Mouse (Mus musculus): ENCODE data around the gene Inpp4a.

Gene Inpp4a

GRCm38 (mm10) chr1:37299540-37300491 lies at the start of gene Inpp4a:
Gene Inpp4a, plus strand, starts transcription at chr1:37299865.
- DNase-seq (ENCODE audit: low read depth): peak; percentile 96

GRCm38 (mm10) chr1:37250643-37251310 lies 48.9 kb upstream of the Inpp4a start:
- peak; percentile 84 for DNase-seq (ENCODE audit: low read depth)

GRCm38 (mm10) chr1:37258443-37258842 lies 41.2 kb upstream of the Inpp4a start:
- no peak for DNase-seq (ENCODE audit: low read depth)

- DNase-seq (ENCODE audit: low read depth): peak; percentile 88
These were observed 27.2 kb upstream of the Inpp4a start for GRCm38 (mm10) chr1:37272464-37272863.

- no peak for DNase-seq (ENCODE audit: low read depth)
These were observed 13.1 kb upstream of the Inpp4a start for GRCm38 (mm10) chr1:37286556-37286955.

GRCm38 (mm10) chr1:37287748-37288147 lies 11.9 kb upstream of the Inpp4a start:
- DNase-seq (ENCODE audit: low read depth): peak; percentile 58

- no peak for DNase-seq (ENCODE audit: low read depth)
These were observed 11.3 kb upstream of the Inpp4a start for GRCm38 (mm10) chr1:37288181-37288935.

- peak; percentile 63 for DNase-seq (ENCODE audit: low read depth)
These were observed 10.7 kb upstream of the Inpp4a start for GRCm38 (mm10) chr1:37288941-37289340.

- no peak for DNase-seq (ENCODE audit: low read depth)
These were observed 3.3 kb upstream of the Inpp4a start for GRCm38 (mm10) chr1:37296414-37296813.

- no peak for DNase-seq (ENCODE audit: low read depth)
These were observed 761 bp upstream of the Inpp4a start for GRCm38 (mm10) chr1:37298904-37299303.

- peak; percentile 12 for DNase-seq (ENCODE audit: low read depth)
These were observed 985 bp downstream of the Inpp4a start for GRCm38 (mm10) chr1:37300650-37301049.

- no peak for DNase-seq (ENCODE audit: low read depth)
These were observed 3.1 kb downstream of the Inpp4a start for GRCm38 (mm10) chr1:37302801-37303200.

- DNase-seq (ENCODE audit: low read depth): no peak
These were observed 6.1 kb downstream of the Inpp4a start for GRCm38 (mm10) chr1:37305691-37306287.

- DNase-seq (ENCODE audit: low read depth): no peak
These were observed 7.9 kb downstream of the Inpp4a start for GRCm38 (mm10) chr1:37307586-37307985.

- no peak for DNase-seq (ENCODE audit: low read depth)
These were observed 8.5 kb downstream of the Inpp4a start for GRCm38 (mm10) chr1:37308021-37308742.

GRCm38 (mm10) chr1:37308743-37309100 lies 9.1 kb downstream of the Inpp4a start:
- no peak for DNase-seq (ENCODE audit: low read depth)

GRCm38 (mm10) chr1:37309939-37310515 lies 10.4 kb downstream of the Inpp4a start:
- no peak for DNase-seq (ENCODE audit: low read depth)

- DNase-seq (ENCODE audit: low read depth): no peak
These were observed 14.7 kb downstream of the Inpp4a start for GRCm38 (mm10) chr1:37314338-37314737.

- DNase-seq (ENCODE audit: low read depth): no peak
These were observed 18.1 kb downstream of the Inpp4a start for GRCm38 (mm10) chr1:37317644-37318285.

- no peak for DNase-seq (ENCODE audit: low read depth)
These were observed 18.9 kb downstream of the Inpp4a start for GRCm38 (mm10) chr1:37318558-37318957.
